Mouse (Mus musculus) heart, embryonic 13.5 days (tissue): ENCODE measurements around the gene Gpatch2. TPM values are rescaled to one million over a fixed set of nuclear protein-coding genes. Genes with fewer than 3 reads are reported as not detected.

Experiments used
- ATAC-seq: fragments of 200-750 bp; cut with Nextera tagmentation; 2 replicates; pipeline ENCODE4 v1.8.0; 2017; ENCODE audit warnings: moderate TSS enrichment; ENCODE audit not compliant: insufficient number of reproducible peaks, low FRiP score, low TSS enrichment; ENCODE audit errors: extremely low read depth
- H3K27ac ChIP-seq: fragments of 300-500 bp; sonication (generic); replicated peaks from 2 replicates; pipeline ENCODE4 v1.5.1; 2015; ENCODE audit warnings: moderate library complexity, mild to moderate bottlenecking, inconsistent platforms
- H3K27me3 ChIP-seq: fragments of 300-500 bp; sonication (generic); replicated peaks from 2 replicates; pipeline ENCODE4 v1.6.1; 2015; ENCODE audit warnings: mild to moderate bottlenecking, inconsistent platforms
- H3K36me3 ChIP-seq: fragments of 300-500 bp; sonication (generic); 2 replicates; pipeline ENCODE4 v1.6.1; 2015; ENCODE audit warnings: mild to moderate bottlenecking, inconsistent platforms
- H3K4me1 ChIP-seq: fragments of 300-500 bp; sonication (generic); 2 replicates; pipeline ENCODE4 v1.6.1; 2015; ENCODE audit warnings: inconsistent platforms
- H3K4me2 ChIP-seq: fragments of 300-500 bp; sonication (generic); 2 replicates; pipeline ENCODE4 v1.6.1; 2015; ENCODE audit warnings: inconsistent platforms, mild to moderate bottlenecking, moderate library complexity
- H3K4me3 ChIP-seq: fragments of 300-500 bp; sonication (generic); 2 replicates; pipeline ENCODE4 v1.5.1; 2015; ENCODE audit warnings: moderate library complexity, mild to moderate bottlenecking, inconsistent platforms
- H3K9ac ChIP-seq: fragments of 300-500 bp; sonication (generic); 2 replicates; pipeline ENCODE4 v1.6.1; 2015; ENCODE audit warnings: inconsistent platforms, mild to moderate bottlenecking, moderate library complexity
- H3K9me3 ChIP-seq: fragments of 300-500 bp; sonication (generic); 2 replicates; pipeline ENCODE4 v1.6.1; 2016; ENCODE audit warnings: inconsistent platforms
- WGBS: fragments of 180-500 bp; shearing (Covaris S2); methylation state at CpG from one replicate; pipeline ENCODE4 v1.1.7; 2015; ENCODE audit warnings: mixed read lengths; 5-methylcytosine and 5-hydroxymethylcytosine counted together
- polyA plus RNA-seq: library from polyadenylated mRNA; unstranded; fragments of >200 nt; fragmentation: Nextera tagmentation; extraction: Ambion mirVana; gene quantifications from 2 replicates; pipeline ENCODE4 v1.2.1, GENCODE M21; 2015

The Gpatch2 gene
- polyA plus RNA-seq, 1 experiment from 2014 or later = 10.3 TPM

- no peak overlapping the region for H3K9ac ChIP-seq
- 59% methylated on average over 11 of the region's 11 CpGs for WGBS
- no peak for ATAC-seq
- H3K4me3 ChIP-seq = no peak overlapping the region
- H3K9me3 ChIP-seq = no peaks in the 10 kb centered on the region
- H3K36me3 ChIP-seq = no peaks in the 10 kb centered on the region
- H3K27me3 ChIP-seq = no peaks in the 10 kb centered on the region
- no peak overlapping the region for H3K4me2 ChIP-seq
- H3K4me1 ChIP-seq = peaks cover 25% of the 10 kb centered on the region
- no peak overlapping the region for H3K27ac ChIP-seq
These were observed 161.8 kb downstream of the Gpatch2 start for GRCm38 (mm10) chr1:187376946-187377671.

GRCm38 (mm10) chr1:187377865-187378524, 162.7 kb downstream of the Gpatch2 start:
- Histone ChIP-seq H3K4me1 (peaks cover 27% of the 10 kb centered on the region), H3K27ac (no peak overlapping the region), H3K36me3 (no peaks in the 10 kb centered on the region), H3K9me3 (no peaks in the 10 kb centered on the region), H3K4me3 (no peak overlapping the region), H3K4me2 (peak overlapping the region; percentile 9; the same call in 1 of the 2 replicates), H3K9ac (no peak overlapping the region), H3K27me3 (no peaks in the 10 kb centered on the region)
- no peak for ATAC-seq
- 64% methylated on average over 14 of the region's 14 CpGs for WGBS

GRCm38 (mm10) chr1:187389476-187389875, 174.2 kb downstream of the Gpatch2 start:
- Histone ChIP-seq H3K27me3 (no peaks in the 10 kb centered on the region), H3K4me3 (no peak overlapping the region), H3K36me3 (no peaks in the 10 kb centered on the region), H3K9me3 (no peaks in the 10 kb centered on the region; the same call in 1 of the 2 replicates), H3K27ac (no peak overlapping the region), H3K4me1 (no peaks in the 10 kb centered on the region; the same call in 1 of the 2 replicates), H3K4me2 (no peak overlapping the region), H3K9ac (no peak overlapping the region)
- 55% methylated on average over 4 of the region's 4 CpGs for WGBS
- no peak for ATAC-seq

GRCm38 (mm10) chr1:187400834-187401233, 185.5 kb downstream of the Gpatch2 start:
- Histone ChIP-seq H3K4me1 (no peaks in the 10 kb centered on the region), H3K9ac (no peak overlapping the region), H3K9me3 (no peaks in the 10 kb centered on the region), H3K4me2 (no peak overlapping the region), H3K4me3 (no peak overlapping the region), H3K27ac (no peak overlapping the region), H3K27me3 (no peaks in the 10 kb centered on the region), H3K36me3 (no peaks in the 10 kb centered on the region)
- 71% methylated on average over 9 of the region's 9 CpGs for WGBS
- ATAC-seq = no peak

Other genes starting within 250 kb of the Gpatch2 start
- 0.27 and 0.40 TPM in 2 replicates for gene D1Pas1, start 248.1 kb upstream of the Gpatch2 start, polyA plus RNA-seq
- gene Spata17, start within 50 bp of the Gpatch2 start, polyA plus RNA-seq = 0.57 and 0.83 TPM in 2 replicates